Mouse (Mus musculus): ENCODE measurements at regions not wholly inside any gene's neighbourhood (a gene's known extent, or its start where the extent isn't known, plus 50 kb on each side); places are given as distances from the start of the nearest gene placed in this dataset.

GRCm38 (mm10) chr11:56290651-56291578 lies 250.1 kb upstream of the Nmur2 start:
- DNase-seq (ENCODE audit: low read depth, low spot score) = no peak

DNA sequence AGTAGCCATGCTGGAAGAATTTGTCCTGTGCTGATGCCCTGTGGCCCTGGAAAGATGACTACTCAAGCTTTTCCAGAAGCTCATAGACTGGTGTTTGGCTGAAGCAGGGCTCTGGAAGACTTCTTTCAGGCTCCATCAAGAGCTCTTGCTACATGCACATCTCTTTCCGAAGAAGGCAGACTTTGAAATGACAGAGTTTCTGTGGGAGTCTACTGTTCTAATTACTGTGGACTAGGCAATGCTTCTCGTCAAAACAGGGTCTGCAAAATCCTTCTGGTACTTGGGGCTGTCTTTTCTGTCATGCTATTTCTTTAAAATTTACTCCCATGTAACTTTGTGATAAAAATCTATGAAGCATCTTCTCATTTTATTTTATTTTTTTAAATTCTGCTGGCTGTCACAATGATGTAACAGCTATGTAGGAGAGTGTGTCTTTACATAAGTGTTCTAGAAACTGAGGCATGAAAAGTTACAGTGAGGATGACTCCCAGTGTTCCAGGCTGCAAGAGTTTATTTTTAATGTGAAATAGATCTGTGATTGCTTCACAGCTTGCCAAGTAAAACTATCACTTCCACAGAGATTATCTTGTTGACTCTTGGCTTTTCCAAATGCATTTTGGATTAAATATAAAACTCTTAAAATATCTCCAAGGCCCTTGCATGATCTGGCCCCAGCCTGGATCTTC lies 244.9 kb upstream of the Nmur2 start:
- peak; percentile 61 for DNase-seq (ENCODE audit: low read depth, low spot score)

GRCm38 (mm10) chr11:56281201-56281600 lies 240.4 kb upstream of the Nmur2 start:
- no peak for DNase-seq (ENCODE audit: low read depth, low spot score)

GRCm38 (mm10) chr11:56280216-56280615 lies 239.4 kb upstream of the Nmur2 start:
- DNase-seq (ENCODE audit: low read depth, low spot score) = no peak

GRCm38 (mm10) chr11:56269915-56270493 lies 229.2 kb upstream of the Nmur2 start:
- DNase-seq (ENCODE audit: low read depth, low spot score) = no peak

- no peak for DNase-seq (ENCODE audit: low read depth, low spot score)
These were observed 221.9 kb upstream of the Nmur2 start for GRCm38 (mm10) chr11:56262726-56263125.

DNA sequence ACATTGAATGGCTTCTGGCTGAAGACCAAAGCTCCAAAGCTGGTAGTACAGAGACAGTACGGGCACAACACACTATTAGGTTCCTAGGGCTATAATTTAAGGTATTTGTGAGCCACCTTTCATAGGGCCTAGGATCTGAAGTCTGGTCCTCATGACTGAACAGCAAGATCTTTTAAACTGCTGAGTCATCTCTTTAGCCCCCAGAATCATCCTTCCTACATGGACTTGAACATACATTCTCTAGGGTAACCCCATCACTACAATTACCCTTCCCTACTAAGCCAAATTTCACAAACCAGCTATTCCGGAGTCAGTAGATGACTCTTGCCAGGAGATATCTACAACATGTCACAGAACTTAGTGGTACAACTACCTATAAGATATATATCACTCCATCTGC lies 215.5 kb upstream of the Nmur2 start:
- DNase-seq (ENCODE audit: low read depth, low spot score) = no peak

- peak; percentile 55 for DNase-seq (ENCODE audit: low read depth, low spot score)
These were observed 213.6 kb upstream of the Nmur2 start for GRCm38 (mm10) chr11:56254437-56254836.

DNA sequence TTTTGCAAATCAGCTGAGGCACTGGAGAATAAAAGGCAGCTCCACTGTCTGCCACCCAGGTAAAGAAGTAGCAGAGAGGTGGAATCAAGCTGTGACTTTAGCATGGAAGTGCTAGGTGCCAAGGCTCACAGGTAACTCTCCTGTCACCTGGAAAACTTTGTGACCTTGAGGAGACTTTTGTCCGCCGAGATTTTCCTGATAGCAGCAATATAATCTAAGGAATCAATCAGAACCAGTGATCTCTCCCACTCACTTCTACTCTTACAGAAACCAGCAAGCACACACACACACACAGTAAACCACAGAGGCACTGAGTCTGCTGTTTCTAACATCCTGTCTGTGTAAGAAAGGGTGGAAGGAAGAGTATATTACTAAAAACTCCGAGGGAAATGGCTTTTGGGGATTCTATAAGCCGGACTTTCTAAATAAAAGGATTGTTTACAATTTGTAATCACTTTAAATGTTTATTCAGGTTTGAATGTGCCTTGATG lies 206.6 kb upstream of the Nmur2 start:
- DNase-seq (ENCODE audit: low read depth, low spot score) = no peak

DNA sequence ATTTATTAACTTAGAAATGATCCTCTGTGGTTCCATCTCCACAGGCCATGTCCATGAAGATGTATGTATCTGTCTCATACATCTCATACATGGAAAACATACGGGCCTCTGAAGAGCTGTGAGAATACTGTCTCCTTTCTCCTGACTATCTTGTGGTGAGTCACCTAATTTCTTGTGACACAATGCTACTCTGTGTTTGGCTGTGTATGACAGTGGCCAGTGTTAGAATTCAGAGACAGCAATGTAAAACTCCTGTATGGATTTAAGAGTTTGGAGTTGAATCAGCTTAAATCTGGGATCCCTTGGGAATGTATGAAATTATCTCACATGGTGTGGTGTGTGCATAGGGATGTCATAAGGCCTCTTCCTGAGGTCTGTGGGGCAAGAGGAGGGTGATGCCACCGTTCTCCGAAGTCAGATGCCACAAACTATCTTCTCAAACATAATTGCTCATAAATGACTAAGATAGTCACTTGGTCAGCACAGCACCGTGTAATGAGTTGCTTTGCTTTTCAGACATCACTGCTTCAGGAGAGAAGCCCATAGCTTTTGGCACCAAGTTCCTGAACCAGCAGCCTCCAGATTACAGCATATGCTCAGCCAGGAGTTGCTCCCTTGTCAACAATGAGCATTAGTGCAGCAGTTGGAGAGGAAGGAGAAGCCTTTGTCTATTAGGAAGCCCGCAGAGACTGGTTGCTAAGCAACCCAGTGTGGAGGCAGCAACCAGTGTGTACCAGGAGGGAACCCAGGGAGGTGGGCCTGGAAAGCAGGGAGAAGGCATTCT lies 205.9 kb upstream of the Nmur2 start:
- peak; percentile 91 for DNase-seq (ENCODE audit: low read depth, low spot score)

DNA sequence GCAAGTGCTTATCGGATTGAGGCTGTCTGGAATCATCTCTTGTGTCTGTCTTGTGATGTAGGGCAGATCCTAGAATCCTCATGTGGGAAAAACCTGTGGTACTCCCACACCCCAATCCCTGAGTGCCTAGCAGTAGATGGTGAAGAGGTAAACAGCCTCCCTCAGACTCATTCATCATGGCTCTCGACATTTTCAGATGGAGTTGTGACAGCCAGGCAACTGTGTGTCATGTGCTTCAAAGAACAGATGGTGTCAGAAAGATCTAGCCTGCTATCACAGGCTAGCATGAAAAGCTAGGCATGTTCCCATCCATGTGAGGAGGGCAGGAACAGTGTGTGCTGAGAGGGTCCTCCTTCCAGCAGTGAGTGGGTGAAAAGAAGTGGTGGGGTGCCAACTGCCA lies 204.1 kb upstream of the Nmur2 start:
- peak; percentile 47 for DNase-seq (ENCODE audit: low read depth, low spot score)

- no peak for DNase-seq (ENCODE audit: low read depth, low spot score)
These were observed 202.6 kb upstream of the Nmur2 start for GRCm38 (mm10) chr11:56243447-56243846.

DNA sequence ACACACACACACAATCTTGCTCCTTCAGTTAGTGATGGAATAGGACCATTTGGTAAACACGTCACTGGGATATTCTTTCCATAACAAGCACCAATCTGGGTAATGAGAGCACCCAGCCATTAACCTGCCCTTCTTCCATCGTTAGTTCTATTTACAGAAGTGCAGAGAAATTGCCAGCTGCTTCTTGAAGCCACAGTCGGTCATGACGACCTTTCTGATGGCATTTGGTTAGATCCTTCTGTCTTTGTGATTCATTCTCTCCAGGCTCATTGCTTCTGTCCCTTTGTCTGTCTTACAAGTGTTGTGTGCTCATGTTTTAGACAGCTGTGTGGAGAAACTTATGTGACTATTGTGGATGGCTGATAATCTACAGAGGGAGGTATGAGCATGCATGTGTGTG lies 197.9 kb upstream of the Nmur2 start:
- no peak for DNase-seq (ENCODE audit: low read depth, low spot score)

DNA sequence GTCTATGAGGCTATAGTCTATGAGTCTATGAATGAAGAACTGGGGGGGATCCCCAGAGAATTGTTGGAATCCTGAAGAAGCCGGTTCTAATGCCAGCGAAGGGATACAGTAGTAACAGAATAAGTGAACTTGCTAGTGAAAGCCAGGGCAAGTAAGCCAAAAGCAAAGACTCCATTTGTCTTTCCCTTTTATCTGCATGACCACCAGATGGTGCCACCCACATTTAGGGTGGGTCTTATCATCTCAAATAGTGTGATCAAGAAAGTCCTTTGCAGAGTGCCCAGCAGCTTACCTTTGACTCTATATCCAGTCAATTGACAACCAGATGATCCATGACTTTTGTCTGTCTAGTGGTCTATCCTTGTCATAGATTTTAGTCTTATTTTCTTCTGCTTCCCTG lies 184.2 kb upstream of the Nmur2 start:
- no peak for DNase-seq (ENCODE audit: low read depth, low spot score)

- DNase-seq (ENCODE audit: low read depth, low spot score) = no peak
These were observed 174.9 kb upstream of the Nmur2 start for GRCm38 (mm10) chr11:56215706-56216105.

GRCm38 (mm10) chr11:56201844-56202243 lies 161.0 kb upstream of the Nmur2 start:
- no peak for DNase-seq (ENCODE audit: low read depth, low spot score)

DNA sequence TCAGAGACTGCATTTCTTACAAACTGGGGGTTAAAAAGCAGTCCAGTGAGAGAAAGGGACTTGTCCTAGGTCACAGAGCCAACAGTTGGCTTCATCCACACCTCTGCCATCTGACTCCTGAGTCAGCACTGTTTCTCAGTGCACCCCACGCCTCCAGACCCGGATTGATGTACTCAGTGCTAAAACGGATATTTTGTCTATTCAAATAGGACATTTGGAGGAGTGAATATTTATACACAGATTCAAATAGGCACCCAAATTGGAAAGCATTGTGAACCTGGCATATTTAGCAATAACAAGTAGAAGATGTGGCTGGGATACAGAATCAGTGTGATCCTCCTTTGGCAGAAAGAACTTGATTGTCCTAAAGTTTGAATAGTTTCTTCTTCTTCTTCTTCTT lies 154.5 kb upstream of the Nmur2 start:
- peak; percentile 52 for DNase-seq (ENCODE audit: low read depth, low spot score)

GRCm38 (mm10) chr11:56193426-56193825 lies 152.6 kb upstream of the Nmur2 start:
- no peak for DNase-seq (ENCODE audit: low read depth, low spot score)

- no peak for DNase-seq (ENCODE audit: low read depth, low spot score)
These were observed 133.1 kb upstream of the Nmur2 start for GRCm38 (mm10) chr11:56173895-56174294.

DNA sequence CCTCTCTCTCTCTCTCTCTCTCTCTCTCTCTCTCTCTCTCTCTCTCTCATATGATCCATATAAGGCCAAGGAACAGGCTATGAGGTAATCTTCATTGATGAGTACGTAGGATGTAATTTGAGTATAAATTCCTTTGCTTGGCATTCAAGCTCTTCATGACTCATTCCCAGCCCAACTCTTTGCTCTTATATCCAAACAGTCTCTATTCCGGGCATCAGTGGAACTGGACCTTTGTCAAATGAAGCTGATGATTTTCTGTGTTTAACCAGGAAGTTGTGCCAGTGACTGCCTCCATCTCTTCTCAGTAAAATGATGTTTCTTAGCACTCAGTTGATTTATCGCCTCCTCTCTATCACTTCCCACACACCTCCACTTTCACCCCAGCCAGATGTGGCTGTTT lies 132.4 kb upstream of the Nmur2 start:
- no peak for DNase-seq (ENCODE audit: low read depth, low spot score)

DNA sequence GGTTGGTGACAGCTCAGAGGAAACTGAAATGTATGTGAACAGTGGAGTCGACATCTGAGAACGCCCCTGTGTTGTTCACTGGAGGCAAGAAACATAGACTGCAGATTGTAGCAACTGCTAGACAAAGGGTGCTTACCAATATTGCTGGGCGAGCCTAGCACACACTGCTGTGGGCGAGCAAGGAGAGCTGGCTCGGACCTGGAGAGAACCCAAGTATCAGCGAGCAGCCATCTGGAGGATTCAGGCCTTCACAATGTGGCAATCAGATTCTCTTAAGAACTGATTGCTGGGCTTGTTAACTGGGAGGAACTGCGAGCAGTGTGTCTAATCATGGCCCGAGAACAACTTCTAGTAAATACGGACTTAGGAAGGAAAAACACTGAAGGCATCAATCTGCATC lies 128.8 kb upstream of the Nmur2 start:
- peak; percentile 83 for DNase-seq (ENCODE audit: low read depth, low spot score)

DNA sequence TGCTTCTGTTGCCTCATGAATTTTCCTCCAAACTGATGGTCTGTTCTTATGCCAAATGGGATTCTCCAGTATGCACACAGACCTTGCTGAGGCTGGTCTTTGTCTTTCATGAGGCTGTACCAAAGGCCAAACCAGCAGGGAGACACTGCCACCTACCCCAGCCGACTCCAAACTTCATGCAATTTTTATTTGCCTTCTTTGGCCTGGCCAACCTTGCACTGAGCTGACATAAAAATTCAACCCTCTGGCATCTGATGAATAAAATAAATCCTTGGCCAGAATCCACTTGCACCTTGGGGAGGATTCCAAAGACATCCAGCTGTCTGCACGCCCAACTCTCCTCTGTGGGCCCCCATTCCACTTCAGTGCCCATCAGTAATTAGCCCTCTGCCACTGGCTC lies 126.0 kb upstream of the Nmur2 start:
- no peak for DNase-seq (ENCODE audit: low read depth, low spot score)

All from telencephalon, adult 2 months (tissue).